Mouse (Mus musculus) lung, embryonic 14.5 days (tissue): ENCODE measurements around the gene Gm5741. TPM values are rescaled to one million over a fixed set of nuclear protein-coding genes. Genes with fewer than 3 reads are reported as not detected.

Experiments used
- ATAC-seq: fragments of 200-750 bp; cut with Nextera tagmentation; 2 replicates; pipeline ENCODE4 v1.8.0; 2017; ENCODE audit warnings: mild to moderate bottlenecking, moderate TSS enrichment, moderate library complexity; ENCODE audit not compliant: insufficient read depth
- DNase-seq: peaks from one replicate; pipeline ENCODE4 v3.0.0-alpha.2; 2015
- H3K27ac ChIP-seq: fragments of 300-500 bp; sonication (generic); 2 replicates; pipeline ENCODE4 v1.5.1; 2014; ENCODE audit warnings: low read depth, mild to moderate bottlenecking, moderate library complexity
- H3K27me3 ChIP-seq: fragments of 300-500 bp; sonication (generic); 2 replicates; pipeline ENCODE4 v1.6.1; 2014; ENCODE audit warnings: low read length, control low read depth; ENCODE audit not compliant: insufficient read depth
- H3K36me3 ChIP-seq: fragments of 300-500 bp; sonication (generic); 2 replicates; pipeline ENCODE4 v1.6.1; 2014; ENCODE audit warnings: control low read depth; ENCODE audit not compliant: insufficient read depth
- H3K4me1 ChIP-seq: fragments of 300-500 bp; sonication (generic); 2 replicates; pipeline ENCODE4 v1.6.1; 2014; ENCODE audit warnings: antibody characterized with exemption, control low read depth; ENCODE audit not compliant: insufficient read depth
- H3K4me2 ChIP-seq: fragments of 300-500 bp; sonication (generic); 2 replicates; pipeline ENCODE4 v1.6.1; 2014; ENCODE audit warnings: mild to moderate bottlenecking
- H3K4me3 ChIP-seq: fragments of 300-500 bp; sonication (generic); 2 replicates; pipeline ENCODE4 v1.5.1; 2014; ENCODE audit warnings: low read depth, low read length
- H3K9ac ChIP-seq: fragments of 300-500 bp; sonication (generic); 2 replicates; pipeline ENCODE4 v1.6.1; 2014
- H3K9me3 ChIP-seq: fragments of 300-500 bp; sonication (generic); 2 replicates; pipeline ENCODE4 v1.6.1; 2016; ENCODE audit warnings: low read depth, low read length, control low read depth
- CTCF ChIP-seq: IDR thresholded peaks from 2 replicates; pipeline ENCODE4 v1.5.1; 2016; ENCODE audit warnings: antibody characterized with exemption, low read depth
- WGBS: fragments of 180-500 bp; shearing (Covaris S2); extraction: QIAGEN DNeasy Blood & Tissue Kit; methylation state at CpG from one replicate; pipeline ENCODE4 v1.1.7; 2014; 5-methylcytosine and 5-hydroxymethylcytosine counted together
- microRNA-seq: library from miRNA; unstranded; fragments of <30 nt; microRNA quantifications from one replicate; pipeline ENCODE4, GENCODE M21; 2016; ENCODE audit warnings: borderline number of aligned reads
- polyA plus RNA-seq: library from polyadenylated mRNA; unstranded; fragments of >200 nt; fragmentation: Nextera tagmentation; extraction: Ambion mirVana; gene quantifications from 2 replicates; pipeline ENCODE4 v1.2.1, GENCODE M21; 2014

Gene Gm5741
- polyA plus RNA-seq, 1 experiment from 2014 or later = 0.72 TPM

- peaks cover 19% of the 10 kb centered on the region for H3K4me1 ChIP-seq
- 15% methylated on average over 2 of the region's 2 CpGs for WGBS
These were observed 39.9 kb downstream of the Gm5741 start for GRCm38 (mm10) chr8:85027922-85028321.

GRCm38 (mm10) chr8:85027516-85027855 is 40.3 kb downstream of the Gm5741 start:
- Histone ChIP-seq H3K4me3 (peak overlapping the region; percentile 100), H3K36me3 (peaks cover 49% of the 10 kb centered on the region), H3K4me1 (peaks cover 19% of the 10 kb centered on the region), H3K27me3 (no peaks in the 10 kb centered on the region), H3K9me3 (no peaks in the 10 kb centered on the region), H3K4me2 (peak overlapping the region; percentile 70), H3K9ac (peak overlapping the region; percentile 99), H3K27ac (peak overlapping the region; percentile 91)
- WGBS = under 1% methylated on average over 13 of the region's 13 CpGs
- ATAC-seq (no peak), DNase-seq (peak; percentile 39)
- no peak for TF ChIP-seq CTCF

More at GRCm38 (mm10) chr8:85027922-85028321, 39.9 kb downstream of the Gm5741 start:
- Histone ChIP-seq H3K36me3 (peaks cover 49% of the 10 kb centered on the region), H3K9ac (peak overlapping the region; percentile 99), H3K9me3 (no peaks in the 10 kb centered on the region), H3K27me3 (no peaks in the 10 kb centered on the region), H3K4me2 (peak overlapping the region; percentile 70), H3K4me3 (peak overlapping the region; percentile 100), H3K27ac (no peak overlapping the region)
- no peak for TF ChIP-seq CTCF
- ATAC-seq (no peak), DNase-seq (no peak)

DNA sequence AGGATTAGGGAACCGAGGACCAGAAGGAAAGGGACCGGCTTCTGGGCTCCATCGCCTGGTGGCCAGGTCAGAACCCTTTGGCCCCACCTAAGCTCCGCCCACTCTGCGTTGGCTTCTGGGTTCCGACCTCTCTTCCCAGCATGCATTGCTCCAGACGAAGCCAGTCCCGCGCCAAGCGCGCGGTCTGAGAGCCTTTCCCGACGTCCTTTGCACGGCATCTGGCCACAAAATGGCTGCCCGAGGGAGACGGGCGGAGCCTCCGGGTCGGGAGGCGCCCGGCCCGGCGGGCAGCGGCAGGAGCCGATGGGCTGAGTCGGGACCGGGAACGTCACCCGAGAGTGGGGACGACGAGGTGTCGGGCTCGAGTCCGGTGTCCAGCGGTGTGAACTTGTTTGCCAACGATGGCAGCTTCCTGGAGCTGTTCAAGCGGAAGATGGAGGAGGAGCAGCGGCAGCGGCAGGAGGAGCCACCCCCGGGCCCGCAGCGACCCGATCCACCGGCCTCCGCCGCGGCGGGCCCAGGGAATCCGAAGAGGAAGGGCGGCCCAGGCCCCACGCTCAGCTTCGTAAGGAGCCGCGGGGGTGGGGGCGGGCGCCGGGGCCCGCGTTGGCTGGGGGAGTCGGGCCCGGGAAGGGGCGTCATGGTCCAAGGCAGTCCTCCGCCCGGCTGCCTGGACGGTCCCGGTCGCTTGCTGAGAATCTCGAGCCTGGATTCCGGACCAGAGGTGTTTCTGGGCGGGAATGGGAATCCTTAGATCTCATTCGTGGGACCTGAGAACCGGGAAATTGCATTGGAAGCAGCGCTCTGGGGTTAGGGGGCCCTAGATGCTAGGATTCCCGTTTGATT is 40.9 kb downstream of the Gm5741 start, which contains the start of gene Trir:
Gene Trir, plus strand, starts transcription at position 154 of the 846 bp plus-strand sequence.
- peak within 1 kb of the TSS; percentile 99 for H3K9ac ChIP-seq
- DNase-seq = peak; percentile 99
- peak within 1 kb of the TSS; percentile 100 for H3K4me3 ChIP-seq
- H3K27me3 ChIP-seq = no peaks in the 10 kb centered on the region
- no peaks in the 10 kb centered on the region for H3K9me3 ChIP-seq
- peak within 1 kb of the TSS; percentile 70 for H3K4me2 ChIP-seq
- H3K4me1 ChIP-seq = peaks cover 19% of the 10 kb centered on the region
- under 1% methylated on average over 70 of the region's 75 CpGs for WGBS
- no peak for TF ChIP-seq CTCF
- ATAC-seq = peak; percentile 79
- peak within 1 kb of the TSS; percentile 91 for H3K27ac ChIP-seq
- H3K36me3 ChIP-seq = peaks cover 49% of the 10 kb centered on the region

DNA sequence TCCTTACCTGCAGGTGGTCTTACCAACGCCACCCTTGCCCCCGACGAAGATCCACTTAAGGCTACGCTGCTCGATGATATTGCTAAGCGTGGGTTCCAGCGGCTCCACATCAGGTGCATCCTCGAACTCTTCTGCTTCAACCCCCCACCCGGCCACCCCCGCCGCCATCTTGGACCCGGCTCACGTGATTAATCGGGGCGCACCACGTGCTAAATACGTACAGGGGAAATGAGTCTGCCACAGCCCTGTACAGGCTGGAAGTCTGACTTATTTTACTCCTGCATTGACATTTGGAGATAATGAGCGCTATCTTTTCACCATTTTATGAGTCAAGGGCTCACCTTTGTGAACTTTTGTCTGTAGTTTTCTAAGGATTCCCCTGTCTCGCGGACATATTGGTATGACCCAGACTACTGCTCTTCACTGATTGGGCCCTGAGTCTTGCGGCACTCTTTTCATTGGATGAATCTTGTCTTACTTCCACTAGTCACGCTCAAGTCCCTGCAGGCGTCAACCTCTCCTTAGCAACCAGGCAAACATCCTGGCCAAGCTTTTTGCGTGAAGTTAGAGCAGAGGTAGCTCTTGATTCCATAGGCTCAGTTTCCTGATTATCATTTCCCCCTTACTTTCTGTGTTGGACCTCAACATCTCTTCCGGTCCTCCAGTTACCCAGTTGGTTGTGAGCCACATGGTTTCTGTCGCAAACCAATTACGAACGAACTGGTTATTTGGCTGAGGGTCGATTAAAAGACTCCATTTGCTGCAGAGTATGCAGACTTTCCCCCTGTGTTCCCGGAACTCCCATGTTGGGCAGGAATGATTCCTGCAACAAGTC is 42.5 kb downstream of the Gm5741 start, which contains the start of gene Asna1:
Gene Asna1, minus strand, starts transcription at position 184 of the 835 bp plus-strand sequence.
- peak within 1 kb of the TSS; percentile 71 for H3K9ac ChIP-seq
- H3K27me3 ChIP-seq = no peaks in the 10 kb centered on the region
- no peak for TF ChIP-seq CTCF
- H3K4me3 ChIP-seq = peak within 1 kb of the TSS; percentile 87
- H3K4me1 ChIP-seq = peaks cover 19% of the 10 kb centered on the region
- H3K4me2 ChIP-seq = peak within 1 kb of the TSS; percentile 70
- peak; percentile 94 for DNase-seq
- peaks cover 51% of the 10 kb centered on the region for H3K36me3 ChIP-seq
- ATAC-seq = peak; percentile 91
- 5% methylated on average over 30 of the region's 30 CpGs for WGBS
- H3K27ac ChIP-seq = peak within 1 kb of the TSS; percentile 91
- H3K9me3 ChIP-seq = no peaks in the 10 kb centered on the region

DNA sequence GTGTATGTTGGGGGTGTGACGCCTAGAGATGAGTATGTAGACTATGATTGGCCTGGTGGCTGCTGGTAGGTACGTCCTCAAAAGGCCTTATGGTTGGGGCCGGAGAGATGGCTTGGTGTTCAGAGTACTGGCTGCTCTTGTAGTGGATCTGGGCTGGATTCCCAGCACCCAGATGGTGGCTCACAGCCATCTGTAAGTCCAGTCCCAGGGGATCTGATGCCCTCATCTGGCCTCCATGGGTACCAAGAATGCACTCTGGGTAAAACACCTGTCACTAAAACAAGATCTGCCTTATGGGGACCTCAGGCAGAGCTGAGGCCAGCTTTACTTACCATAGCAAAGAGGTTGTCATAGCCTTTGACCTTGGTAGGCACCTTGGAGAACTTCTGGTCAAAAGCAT is 43.9 kb downstream of the Gm5741 start:
- Histone ChIP-seq H3K9ac (no peak overlapping the region), H3K9me3 (no peaks in the 10 kb centered on the region), H3K27me3 (no peaks in the 10 kb centered on the region), H3K27ac (no peak overlapping the region), H3K36me3 (peaks cover 52% of the 10 kb centered on the region), H3K4me1 (peaks cover 17% of the 10 kb centered on the region), H3K4me2 (peak overlapping the region; percentile 70), H3K4me3 (peak overlapping the region; percentile 87; the same call in 1 of the 2 replicates)
- DNase-seq (no peak), ATAC-seq (no peak)
- WGBS = 92% methylated on average over 3 of the region's 3 CpGs
- TF ChIP-seq CTCF = no peak

GRCm38 (mm10) chr8:85021514-85022055 is 46.2 kb downstream of the Gm5741 start:
- DNase-seq (no peak), ATAC-seq (no peak)
- Histone ChIP-seq H3K4me2 (no peak overlapping the region), H3K9ac (no peak overlapping the region), H3K36me3 (peaks cover 68% of the 10 kb centered on the region), H3K27me3 (no peaks in the 10 kb centered on the region), H3K27ac (no peak overlapping the region), H3K4me3 (no peak overlapping the region), H3K4me1 (peaks cover 9% of the 10 kb centered on the region), H3K9me3 (no peaks in the 10 kb centered on the region)
- no peak for TF ChIP-seq CTCF
- WGBS = 90% methylated on average over 3 of the region's 3 CpGs

Small RNAs within 50 kb of the gene (microRNA-seq; reads per million reads assigned to microRNA genes)
- gene Gm23388 = not detected
- not detected for gene Mir7070

Other genes starting within 250 kb of the Gm5741 start
- 4.5 and 4.6 TPM in 2 replicates for gene Dand5, start 245.2 kb downstream of the Gm5741 start, polyA plus RNA-seq
- 44.2 and 45.0 TPM in 2 replicates for gene Gadd45gip1, start 236.5 kb downstream of the Gm5741 start, polyA plus RNA-seq
- gene Rad23a, start 227.3 kb downstream of the Gm5741 start, polyA plus RNA-seq = 118 and 123 TPM in 2 replicates
- 886 and 920 TPM in 2 replicates for gene Calr, start 221.0 kb downstream of the Gm5741 start, polyA plus RNA-seq
- gene Farsa, start 211.0 kb downstream of the Gm5741 start, polyA plus RNA-seq = 92.9 and 103 TPM in 2 replicates
- gene Syce2, start 195.9 kb downstream of the Gm5741 start, polyA plus RNA-seq = 79.9 and 94.8 TPM in 2 replicates
- 28.1 and 30.4 TPM in 2 replicates for gene Gcdh, start 174.1 kb downstream of the Gm5741 start, polyA plus RNA-seq
- gene Klf1, start 166.1 kb downstream of the Gm5741 start, polyA plus RNA-seq = 1.8 and 1.9 TPM in 2 replicates
- 12.0 and 15.3 TPM in 2 replicates for gene Dnase2a, start 159.4 kb downstream of the Gm5741 start, polyA plus RNA-seq
- 0.30 and 0.39 TPM in 2 replicates for gene Mast1, start 130.6 kb downstream of the Gm5741 start, polyA plus RNA-seq
- gene Rtbdn, start 121.0 kb downstream of the Gm5741 start, polyA plus RNA-seq = not detected in 2 replicates
- not detected in 2 replicates for gene Gm49661, start 98.5 kb downstream of the Gm5741 start, polyA plus RNA-seq
- gene Prdx2, start 98.4 kb downstream of the Gm5741 start, polyA plus RNA-seq = 819 and 843 TPM in 2 replicates
- 117 and 121 TPM in 2 replicates for gene Rnaseh2a, start 98.2 kb downstream of the Gm5741 start, polyA plus RNA-seq
- 12.8 and 15.4 TPM in 2 replicates for gene Junb, start 89.3 kb downstream of the Gm5741 start, polyA plus RNA-seq
- gene Hook2, start 77.4 kb downstream of the Gm5741 start, polyA plus RNA-seq = 15.2 and 18.0 TPM in 2 replicates
- not detected in 2 replicates for gene Best2, start 53.5 kb downstream of the Gm5741 start, polyA plus RNA-seq
- 97.2 and 98.0 TPM in 2 replicates for gene Asna1, start 42.7 kb downstream of the Gm5741 start, polyA plus RNA-seq
- 153 and 156 TPM in 2 replicates for gene Trir, start 41.2 kb downstream of the Gm5741 start, polyA plus RNA-seq
- gene Tnpo2, start 31.1 kb downstream of the Gm5741 start, polyA plus RNA-seq = 17.9 and 20.2 TPM in 2 replicates
- gene Fbxw9, start 7.9 kb downstream of the Gm5741 start, polyA plus RNA-seq = 23.1 and 23.7 TPM in 2 replicates
- 60.3 and 61.5 TPM in 2 replicates for gene Dhps, start 3.8 kb upstream of the Gm5741 start, polyA plus RNA-seq
- 155 and 158 TPM in 2 replicates for gene Wdr83os, start 12.8 kb upstream of the Gm5741 start, polyA plus RNA-seq
- 42.9 and 45.3 TPM in 2 replicates for gene Wdr83, start 13.3 kb upstream of the Gm5741 start, polyA plus RNA-seq
- 32.7 and 33.9 TPM in 2 replicates for gene Man2b1, start 15.3 kb upstream of the Gm5741 start, polyA plus RNA-seq
- gene Zfp791, start 55.1 kb upstream of the Gm5741 start, polyA plus RNA-seq = 1.7 and 2.3 TPM in 2 replicates
- not detected in 2 replicates for gene Cks1brt, start 83.9 kb upstream of the Gm5741 start, polyA plus RNA-seq
- not detected in 2 replicates for gene Olfr371, start 158.0 kb upstream of the Gm5741 start, polyA plus RNA-seq
- gene Orc6, start 231.7 kb upstream of the Gm5741 start, polyA plus RNA-seq = 130 and 132 TPM in 2 replicates
- 135 and 137 TPM in 2 replicates for gene Vps35, start 231.8 kb upstream of the Gm5741 start, polyA plus RNA-seq